Mouse (Mus musculus) heart, postnatal 25 days (tissue): ENCODE data around the gene Mcm7. TPM values are rescaled to one million over a fixed set of nuclear protein-coding genes. Genes with fewer than 3 reads are reported as not detected.
"Not testable (repeated sequence)": the region's sequence is repeated elsewhere in the genome, so short reads cannot be mapped to it uniquely, and the experiment has no call there.

Source experiments
- DNase-seq: peaks from one replicate; pipeline ENCODE4 v3.0.0; 2022; ENCODE audit warnings: low spot score
- intact Hi-C: fragments of 180-260 bp; cut with DNase I; formaldehyde crosslinking; loops from one replicate; pipeline ENCODE4 v1.15.1; 2025
- total RNA-seq, 2 experiments: library from RNA; stranded (reverse); gene quantifications; 2 replicates each; pipeline ENCODE4 v1.2.3; 2021

Gene Mcm7
- 10 to 100 TPM; 11.2 to 11.9 TPM for total RNA-seq

GRCm38 (mm10) chr5:138171695-138172491, at the start of gene Mcm7, which contains the start of gene Ap4m1:
Gene Mcm7, minus strand, starts transcription at chr5:138172422.
Gene Ap4m1, plus strand, starts transcription at chr5:138172002.
- peak; percentile 97 for DNase-seq
- intact Hi-C loops, result loop anchor here (2.0 kb wide), 1 partner anchor 15 kb away; the partner anchor contains the start of genes Cnpy4 and Taf6

DNA sequence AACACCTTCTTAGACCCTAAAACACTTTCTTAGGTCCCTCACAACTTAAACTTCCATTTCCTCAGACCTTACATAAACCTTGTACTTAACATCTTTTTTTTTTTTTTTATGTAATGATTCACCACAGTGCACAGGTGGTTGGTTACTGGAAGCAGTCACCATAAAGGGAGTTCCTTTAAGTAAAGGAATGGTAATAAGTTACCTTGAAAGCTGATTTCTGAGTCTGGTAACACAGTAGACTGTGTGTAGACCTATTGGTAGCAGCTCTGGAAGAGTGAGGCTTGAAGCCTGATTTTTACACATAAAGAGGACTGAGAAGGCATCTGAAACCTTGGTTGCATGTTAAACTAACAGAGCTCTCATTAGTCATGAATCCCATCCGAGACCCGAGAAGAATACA, 47.6 kb upstream of the Mcm7 start:
- intact Hi-C loops, result loop anchor here (10.0 kb wide), 1 partner anchor 235 kb away; no protein-coding TSS in a partner anchor
- no peak for DNase-seq

- intact Hi-C loops, result loop anchor here (10.0 kb wide), 1 partner anchor 238 kb away; no protein-coding TSS in a partner anchor
- DNase-seq, result not testable (repeated sequence)
These were observed 44.4 kb upstream of the Mcm7 start for GRCm38 (mm10) chr5:138216632-138217031.

GRCm38 (mm10) chr5:138207873-138208272, 35.7 kb upstream of the Mcm7 start:
- no peak for DNase-seq
- intact Hi-C loops, result no loop called here

DNA sequence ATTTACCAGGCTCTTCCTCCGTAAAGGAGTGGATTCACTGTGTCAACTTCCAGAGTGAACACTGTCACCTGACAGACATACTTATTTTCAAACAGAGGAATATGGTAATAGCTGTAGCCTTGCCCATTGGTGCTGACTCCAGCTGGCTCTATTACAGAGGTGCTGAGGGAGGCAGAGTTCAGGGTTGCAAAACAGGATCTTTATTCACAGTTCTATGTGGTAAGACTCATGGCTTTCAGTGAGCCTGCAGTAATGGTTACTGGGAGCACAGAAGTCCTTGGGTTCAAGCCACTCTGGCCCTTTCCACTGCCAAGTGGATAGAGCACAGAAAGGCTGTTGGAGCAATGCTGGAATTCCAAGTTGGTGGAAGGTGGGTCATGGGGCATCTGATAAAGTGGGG, 35.0 kb upstream of the Mcm7 start:
- DNase-seq, result no peak

DNA sequence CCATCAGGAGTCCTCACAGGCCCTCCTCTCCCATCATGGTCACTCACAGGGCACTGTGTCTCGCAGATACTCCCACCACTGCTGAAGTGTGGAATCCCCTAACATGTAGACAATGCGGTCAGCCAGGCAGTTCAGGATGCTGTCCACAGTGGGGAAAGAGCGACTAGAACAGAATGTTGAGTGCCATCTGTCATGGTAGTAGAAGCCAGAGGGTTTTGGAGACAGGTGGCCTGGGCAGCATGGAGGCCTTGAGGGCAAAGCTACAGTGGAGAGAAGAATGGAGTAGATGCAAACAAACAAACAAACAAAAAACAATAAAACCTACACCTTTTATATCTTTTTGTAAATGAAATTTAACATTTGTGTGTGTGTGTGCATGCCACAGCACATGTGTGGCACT, 29.9 kb upstream of the Mcm7 start:
- DNase-seq, result no peak
- intact Hi-C loops, result no loop called here

More for the DNA sequence above, 35.0 kb upstream of the Mcm7 start:
- intact Hi-C loops, result no loop called here

- no peak for DNase-seq
- intact Hi-C loops, result no loop called here
These were observed 27.4 kb upstream of the Mcm7 start for GRCm38 (mm10) chr5:138199576-138199975.

DNA sequence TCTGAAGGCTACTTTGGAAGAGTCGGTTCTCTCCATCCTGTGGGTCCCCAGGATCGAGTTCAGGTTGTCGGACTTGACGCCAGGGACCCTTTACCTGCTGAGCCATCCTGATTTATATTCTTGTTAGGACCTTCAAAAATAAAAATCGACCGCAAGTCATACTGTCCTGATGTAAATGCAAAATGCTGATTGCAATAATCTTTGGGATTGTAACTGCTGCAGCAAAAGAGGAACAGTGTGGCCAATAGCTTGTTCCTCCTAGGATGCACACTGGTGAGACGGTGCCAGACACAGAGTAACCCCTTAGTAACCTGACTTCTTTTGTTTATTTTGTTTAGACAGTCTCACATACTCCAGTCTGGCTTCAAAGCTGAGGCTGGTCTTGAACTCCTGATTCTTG, 23.2 kb upstream of the Mcm7 start:
- intact Hi-C loops, result no loop called here

DNA sequence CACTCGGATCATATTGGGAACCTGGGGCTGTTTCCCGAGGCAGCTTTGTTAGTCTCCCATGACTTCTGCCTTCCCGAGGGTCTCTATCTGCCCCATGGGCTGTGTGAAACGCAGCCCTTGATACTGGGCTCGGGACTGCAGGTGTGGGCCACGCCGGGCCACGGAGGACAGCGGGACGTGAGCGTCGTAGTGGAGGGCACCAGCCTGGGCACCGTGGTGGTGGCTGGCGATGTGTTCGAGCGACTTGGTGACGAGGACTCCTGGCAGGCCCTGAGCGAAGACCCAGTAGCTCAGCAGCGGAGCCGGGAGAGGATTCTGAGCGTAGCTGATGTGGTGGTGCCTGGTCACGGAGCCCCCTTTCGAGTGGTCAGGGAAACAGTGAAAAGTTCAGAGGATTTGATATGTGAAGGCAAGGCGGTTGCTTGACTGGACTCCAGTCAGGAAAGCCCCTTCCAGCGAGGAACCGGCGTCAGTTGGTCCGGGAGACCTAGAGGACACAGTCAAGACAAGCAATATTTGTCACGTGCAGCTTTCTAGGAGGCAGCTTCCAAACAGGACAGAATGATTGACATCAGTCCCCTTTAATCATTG, 22.6 kb upstream of the Mcm7 start:
- no peak for DNase-seq
- intact Hi-C loops, result no loop called here

More for the DNA sequence above, 23.2 kb upstream of the Mcm7 start:
- no peak for DNase-seq

GRCm38 (mm10) chr5:138193771-138194727, 21.8 kb upstream of the Mcm7 start, which contains the start of gene Mblac1:
Gene Mblac1, plus strand, starts transcription at chr5:138194314.
- peak; percentile 67 for DNase-seq
- intact Hi-C loops, result no loop called here

DNA sequence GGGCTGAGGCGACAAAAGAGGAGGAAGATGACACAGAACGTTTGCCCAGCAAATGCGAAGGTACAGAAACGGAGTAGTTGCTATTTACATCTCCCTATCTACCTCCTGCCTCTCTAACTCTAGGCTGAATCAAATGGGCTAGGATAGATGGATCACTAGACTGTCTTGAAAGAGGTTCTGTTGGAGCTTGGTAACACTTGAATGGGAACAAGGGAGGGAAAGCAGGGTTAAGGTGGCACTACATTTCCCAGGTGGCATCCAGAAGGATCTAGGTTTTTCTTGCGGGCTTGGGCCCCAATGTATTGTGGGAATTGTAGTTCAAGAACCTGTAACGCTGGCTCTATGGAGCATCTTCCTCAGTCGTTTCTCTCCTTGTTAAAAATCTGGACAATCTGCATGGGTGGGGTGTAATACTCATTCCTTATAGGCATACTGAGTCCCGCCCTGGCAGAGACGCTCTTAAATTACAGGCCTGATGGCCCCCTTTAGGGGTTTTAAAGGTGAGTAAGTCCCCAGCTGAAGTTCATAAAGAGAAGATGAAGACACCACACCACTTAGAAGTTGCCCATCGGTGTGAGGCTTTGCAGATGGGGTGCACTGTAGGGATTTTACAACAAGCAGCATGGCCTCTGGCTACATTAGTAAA, 15.6 kb upstream of the Mcm7 start:
- DNase-seq, result peak; percentile 42
- intact Hi-C loops, result loop anchor here (2.0 kb wide), 1 partner anchor 15 kb away; the partner anchor contains the start of genes Ap4m1 and Mcm7

DNA sequence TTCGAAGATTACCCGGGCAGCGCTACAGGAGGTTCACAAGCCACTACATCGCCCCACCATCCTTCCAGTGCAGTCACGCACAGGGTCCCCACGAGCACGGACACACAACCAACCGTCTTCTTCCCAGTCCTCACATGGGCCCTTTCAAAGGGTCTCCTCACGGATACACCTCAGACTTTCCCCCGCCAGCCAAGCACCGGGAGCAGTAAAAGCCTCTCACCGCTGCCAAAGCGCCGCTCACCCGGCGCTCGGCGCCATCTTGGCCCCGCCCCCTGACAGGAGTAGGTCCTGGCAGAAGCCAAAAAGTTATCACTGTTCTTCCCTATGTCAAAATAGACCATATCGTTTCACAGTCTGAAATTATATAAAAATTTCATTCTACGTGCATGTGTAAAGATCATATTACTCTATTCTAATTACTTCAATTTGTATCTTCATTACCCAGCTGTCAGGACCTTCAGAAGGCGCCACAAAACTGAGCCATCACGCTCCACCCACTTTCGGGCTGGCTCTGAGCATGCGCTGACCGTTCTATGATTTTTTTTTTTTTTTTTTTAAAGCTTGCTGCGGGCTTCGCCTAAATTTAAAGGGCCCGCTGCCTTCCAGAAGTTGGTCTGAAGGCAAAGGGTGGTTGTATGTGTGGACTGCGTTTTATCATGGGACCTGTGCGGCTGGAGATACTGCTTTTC, 14.9 kb upstream of the Mcm7 start, which contains the start of the genes Taf6 and Cnpy4:
Taf6 (minus strand) TSS at position 502 of the 689 bp plus-strand sequence.
Cnpy4 (plus strand) TSS at position 536 of the 689 bp plus-strand sequence.
- peak; percentile 69 for DNase-seq
- intact Hi-C loops, result loop anchor here (2.0 kb wide), 1 partner anchor 14 kb away; the partner anchor contains the start of genes Ap4m1 and Mcm7

DNA sequence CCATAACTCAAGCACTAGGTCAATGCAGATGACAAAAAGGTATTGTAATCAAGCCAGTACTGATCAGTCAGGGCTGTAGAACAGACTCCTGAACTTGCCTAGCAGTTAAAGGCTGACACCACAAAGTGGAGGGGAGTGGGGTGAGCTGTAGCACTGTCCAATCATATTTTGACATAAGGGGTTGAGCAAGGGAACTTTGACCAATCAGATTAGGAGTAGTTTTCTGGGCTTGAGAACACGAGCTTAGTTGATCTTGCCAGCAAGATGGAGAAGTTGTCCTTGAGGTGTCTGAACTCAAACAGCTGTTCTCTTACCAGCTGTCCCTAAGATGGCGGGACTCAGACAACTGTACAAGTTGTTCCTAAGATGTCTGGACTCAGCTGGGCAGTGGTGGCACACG, 995 bp upstream of the Mcm7 start:
- no peak for DNase-seq
- intact Hi-C loops, result loop anchor here (2.0 kb wide), 1 partner anchor 14 kb away; the partner anchor contains the start of genes Cnpy4 and Taf6

- intact Hi-C loops, result no loop called here
- peak; percentile 90 for DNase-seq
These were observed 1.2 kb downstream of the Mcm7 start for GRCm38 (mm10) chr5:138170936-138171561.

GRCm38 (mm10) chr5:138165594-138165993, 6.6 kb downstream of the Mcm7 start:
- intact Hi-C loops, result loop anchor here (5.0 kb wide), 1 partner anchor 378 kb away; the partner anchor contains the start of genes Mepce and Zcwpw1
- no peak for DNase-seq

GRCm38 (mm10) chr5:138163610-138164009, 8.6 kb downstream of the Mcm7 start:
- intact Hi-C loops, result no loop called here

GRCm38 (mm10) chr5:138163046-138163445, 9.2 kb downstream of the Mcm7 start:
- intact Hi-C loops, result no loop called here
- no peak for DNase-seq

More at GRCm38 (mm10) chr5:138163610-138164009, 8.6 kb downstream of the Mcm7 start:
- no peak for DNase-seq
